Mouse (Mus musculus) liver, embryonic 14.5 days (tissue): ENCODE measurements around the gene Cdh26. TPM values are rescaled to one million over a fixed set of nuclear protein-coding genes. Genes with fewer than 3 reads are reported as not detected.

Source experiments
- ATAC-seq: fragments of 200-750 bp; cut with Nextera tagmentation; 2 replicates; pipeline ENCODE4 v1.8.0; 2017; ENCODE audit warnings: moderate number of reproducible peaks, mild to moderate bottlenecking, moderate library complexity; ENCODE audit not compliant: insufficient read depth
- DNase-seq, 3 experiments: peaks; one replicate each; pipeline ENCODE4 v3.0.0-alpha.2; 2012 to 2013; ENCODE audit warnings: low read depth in 3 of 3, low spot score in 3 of 3
- H3K27ac ChIP-seq: fragments of 300-500 bp; sonication (generic); 2 replicates; pipeline ENCODE4 v1.5.1; 2014; ENCODE audit warnings: moderate library complexity, mild to moderate bottlenecking, control low read depth, inconsistent platforms
- H3K27me3 ChIP-seq: fragments of 300-500 bp; sonication (generic); 2 replicates; pipeline ENCODE4 v1.6.1; 2014; ENCODE audit warnings: mild to moderate bottlenecking, low read length, moderate library complexity; ENCODE audit not compliant: control insufficient read depth, insufficient read depth
- H3K36me3 ChIP-seq: fragments of 300-500 bp; sonication (generic); replicated peaks from 2 replicates; pipeline ENCODE4 v1.6.1; 2014; ENCODE audit warnings: low read depth; ENCODE audit not compliant: control insufficient read depth, insufficient read depth
- H3K4me1 ChIP-seq, 2 experiments: fragments of 200-500 bp in 1 of 2; fragments of 300-500 bp in 1 of 2; sonication (generic) in 1 of 2; replicated peaks; 2 replicates each; pipeline ENCODE4 v1.6.1; 2012 to 2014; ENCODE audit warnings: antibody characterized with exemption in 1 of 2, inconsistent platforms in 1 of 2, low read length in 1 of 2; ENCODE audit not compliant: control insufficient read depth in 2 of 2, insufficient read depth in 2 of 2
- H3K4me2 ChIP-seq: fragments of 300-500 bp; sonication (generic); 2 replicates; pipeline ENCODE4 v1.6.1; 2014; ENCODE audit warnings: low read depth, mild to moderate bottlenecking, control low read depth, moderate library complexity
- H3K4me3 ChIP-seq, 2 experiments: fragments of 200-500 bp in 1 of 2; fragments of 300-500 bp in 1 of 2; sonication (generic) in 1 of 2; 2 replicates each; pipeline ENCODE4 v1.5.1; 2012 to 2014; ENCODE audit warnings: low read depth in 2 of 2, low read length in 2 of 2, mild to moderate bottlenecking in 2 of 2, control low read depth in 1 of 2, inconsistent platforms in 1 of 2, moderate library complexity in 1 of 2; ENCODE audit not compliant: insufficient read depth in 1 of 2
- H3K9ac ChIP-seq: fragments of 300-500 bp; sonication (generic); replicated peaks from 2 replicates; pipeline ENCODE4 v1.6.1; 2014; ENCODE audit warnings: mild to moderate bottlenecking, control low read depth, moderate library complexity
- H3K9me3 ChIP-seq: fragments of 300-500 bp; sonication (generic); 2 replicates; pipeline ENCODE4 v1.6.1; 2016; ENCODE audit warnings: low read length, mixed read lengths; ENCODE audit not compliant: control insufficient read depth
- CTCF ChIP-seq: IDR thresholded peaks from 2 replicates; pipeline ENCODE4 v1.5.1; 2016; ENCODE audit warnings: antibody characterized with exemption, low read depth, control low read depth
- EP300 ChIP-seq: IDR thresholded peaks from 2 replicates; pipeline ENCODE4 v1.6.1; 2016; ENCODE audit warnings: antibody characterized with exemption, low read depth
- WGBS: fragments of 180-500 bp; shearing (Covaris S2); extraction: QIAGEN DNeasy Blood & Tissue Kit; methylation state at CpG from one replicate; pipeline ENCODE4 v1.1.7; 2014; ENCODE audit not compliant: insufficient replicate concordance; 5-methylcytosine and 5-hydroxymethylcytosine counted together
- polyA plus RNA-seq, 2 experiments: library from polyadenylated mRNA; depleted of rRNA in 1 of 2; stranded (reverse) in 1 of 2; unstranded in 1 of 2; fragments of >200 nt; fragmentation: Nextera tagmentation in 1 of 2; extraction: Ambion mirVana in 1 of 2; gene quantifications; 2 replicates each; pipeline versions ENCODE4 v1.2.1 to v1.2.3; 2012 to 2014

Cdh26 gene
- polyA plus RNA-seq, 2 experiments: 0.09 to 0.15 TPM

GRCm38 (mm10) chr2:178479011-178479410, 48.7 kb downstream of the Cdh26 start:
- no peak for ATAC-seq

DNA sequence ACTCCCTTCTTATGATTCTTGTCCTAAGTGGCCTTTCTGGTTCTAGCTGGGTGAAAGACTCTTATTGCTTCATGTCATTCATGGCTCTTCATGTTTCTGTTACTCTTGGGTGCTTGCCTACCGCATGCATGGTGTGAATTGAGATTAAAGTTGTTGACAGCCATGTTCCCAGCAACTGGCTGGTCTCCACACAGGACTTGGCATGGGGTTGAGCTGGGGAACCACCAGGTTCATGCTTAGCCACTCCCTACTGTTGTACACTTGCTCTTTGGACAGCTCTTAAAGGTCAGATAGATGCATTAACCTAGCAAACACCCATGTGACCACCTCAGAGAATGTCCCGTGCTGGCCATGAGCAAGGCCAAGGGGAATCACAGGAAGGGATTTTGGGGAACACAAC, 50.6 kb downstream of the Cdh26 start:
- ATAC-seq (no peak), DNase-seq (no peak)
- 47% methylated on average over 2 of the region's 2 CpGs for WGBS
- Histone ChIP-seq H3K9me3 (no peaks in the 10 kb centered on the region), H3K4me1 (no peaks in the 10 kb centered on the region), H3K4me3 (no peak overlapping the region), H3K36me3 (no peaks in the 10 kb centered on the region), H3K27ac (no peak overlapping the region), H3K27me3 (no peaks in the 10 kb centered on the region), H3K9ac (no peak overlapping the region), H3K4me2 (no peak overlapping the region)
- TF ChIP-seq EP300 (no peak), CTCF (no peak)

More at GRCm38 (mm10) chr2:178479011-178479410, 48.7 kb downstream of the Cdh26 start:
- no peak overlapping the region for H3K9ac ChIP-seq
- no peak overlapping the region for H3K27ac ChIP-seq
- TF ChIP-seq CTCF (no peak), EP300 (no peak)
- no peaks in the 10 kb centered on the region for H3K4me1 ChIP-seq
- H3K9me3 ChIP-seq: no peaks in the 10 kb centered on the region
- no peak overlapping the region for H3K4me2 ChIP-seq
- 51% methylated on average over 2 of the region's 2 CpGs for WGBS
- H3K36me3 ChIP-seq: no peaks in the 10 kb centered on the region
- no peak overlapping the region for H3K4me3 ChIP-seq
- H3K27me3 ChIP-seq: no peaks in the 10 kb centered on the region
- DNase-seq: no peak

GRCm38 (mm10) chr2:178483462-178483861, 53.1 kb downstream of the Cdh26 start:
- Histone ChIP-seq H3K27ac (no peak overlapping the region), H3K9ac (no peak overlapping the region), H3K27me3 (no peaks in the 10 kb centered on the region), H3K4me2 (no peak overlapping the region), H3K4me3 (no peak overlapping the region), H3K4me1 (no peaks in the 10 kb centered on the region), H3K36me3 (no peaks in the 10 kb centered on the region), H3K9me3 (no peaks in the 10 kb centered on the region)
- TF ChIP-seq EP300: no peak
- no peak for TF ChIP-seq CTCF
- WGBS: 33% methylated on average over 10 of the region's 10 CpGs
- ATAC-seq: no peak
- DNase-seq: no peak

DNA sequence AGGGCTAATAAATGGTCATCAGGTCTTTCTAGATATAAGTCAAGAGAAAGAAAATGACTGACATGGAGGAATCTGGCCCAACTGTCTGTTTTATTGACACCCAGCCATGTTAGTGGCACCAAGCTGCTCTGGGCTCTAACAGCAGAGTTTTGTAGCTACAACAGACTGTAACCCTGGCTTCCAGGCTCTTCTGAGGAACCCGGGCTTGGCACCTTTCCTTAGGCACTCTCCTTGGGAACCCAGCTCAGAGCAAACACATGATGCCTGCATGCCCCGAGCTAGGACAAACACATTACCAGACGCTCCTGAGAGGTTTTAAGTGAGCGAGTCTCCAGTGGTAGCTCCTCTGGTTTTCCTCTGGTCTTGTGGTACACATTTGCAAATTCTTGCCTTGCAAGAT, 57.9 kb downstream of the Cdh26 start:
- TF ChIP-seq CTCF: no peak
- TF ChIP-seq EP300: no peak
- ATAC-seq (no peak), DNase-seq (no peak)
- Histone ChIP-seq H3K4me1 (no peaks in the 10 kb centered on the region), H3K36me3 (no peaks in the 10 kb centered on the region), H3K4me3 (no peak overlapping the region), H3K9ac (no peak overlapping the region), H3K9me3 (no peaks in the 10 kb centered on the region), H3K27ac (no peak overlapping the region), H3K4me2 (no peak overlapping the region), H3K27me3 (no peaks in the 10 kb centered on the region)
- WGBS: 49% methylated on average over 4 of the region's 4 CpGs

DNA sequence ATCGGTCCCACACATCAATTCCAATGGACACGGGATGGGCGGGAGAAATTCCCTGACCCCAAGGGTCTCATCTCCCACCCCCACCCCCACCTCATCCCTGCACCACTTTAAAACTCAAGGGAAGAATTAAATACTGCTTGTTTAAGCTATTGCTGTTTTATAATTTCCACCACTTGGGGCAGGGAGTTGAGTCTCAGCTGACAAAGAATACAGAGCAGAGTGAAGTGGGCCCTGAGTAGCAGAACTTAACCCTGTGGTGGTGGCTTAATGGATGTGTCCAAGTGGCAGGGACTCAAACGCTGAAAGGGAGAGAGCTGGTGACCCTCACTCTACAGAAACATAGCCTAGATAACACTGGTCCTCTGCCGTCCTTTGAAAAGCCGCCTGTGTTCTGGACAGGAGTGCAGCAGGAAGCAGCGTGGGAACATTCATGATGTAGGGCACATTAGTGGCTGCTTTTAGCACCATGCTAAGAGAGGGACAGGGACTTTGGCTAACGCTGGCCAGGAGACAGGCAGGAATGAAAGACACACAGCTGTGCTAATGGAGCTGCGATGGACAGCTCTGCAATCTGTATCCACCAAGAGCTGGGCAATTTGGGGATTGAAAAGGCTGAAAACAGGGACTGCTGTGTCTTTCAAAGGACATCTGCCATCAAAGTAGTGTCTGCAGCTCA, 60.1 kb downstream of the Cdh26 start:
- H3K27me3 ChIP-seq: no peaks in the 10 kb centered on the region
- no peaks in the 10 kb centered on the region for H3K36me3 ChIP-seq
- no peak overlapping the region for H3K27ac ChIP-seq
- no peak overlapping the region for H3K4me2 ChIP-seq
- DNase-seq: no peak
- H3K9ac ChIP-seq: no peak overlapping the region
- TF ChIP-seq EP300 (no peak), CTCF (no peak)
- ATAC-seq: no peak
- WGBS: 57% methylated on average over 9 of the region's 9 CpGs
- H3K4me3 ChIP-seq: no peak overlapping the region
- H3K4me1 ChIP-seq: no peaks in the 10 kb centered on the region
- no peaks in the 10 kb centered on the region for H3K9me3 ChIP-seq
